Mouse (Mus musculus): ENCODE data around the gene Rtbdn.

DNA sequence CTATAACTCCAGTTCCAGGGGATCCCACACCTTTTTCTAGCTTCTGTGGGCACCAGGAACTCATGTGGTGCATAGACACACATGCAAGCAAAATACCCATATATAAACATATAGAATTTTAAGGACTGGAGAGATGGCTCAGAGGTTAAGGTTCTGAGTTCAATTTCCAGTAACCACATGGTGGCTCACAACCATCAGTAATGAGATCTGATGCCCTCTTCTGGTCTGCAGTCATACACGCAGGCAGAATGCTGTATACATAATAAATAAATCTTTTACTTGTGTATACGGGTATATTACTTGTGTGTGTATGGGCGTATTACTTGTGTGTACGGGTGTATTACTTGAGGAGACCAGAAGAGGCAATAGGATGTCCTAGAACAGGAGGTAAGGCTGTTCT, 17.2 kb downstream of the Rtbdn start:
- TF ChIP-seq CTCF (conservative IDR thresholded peaks at IDR 0.05; ENCODE audit: low read length), result no peak
- no peak for TF ChIP-seq NANOG (IDR thresholded peaks at IDR 0.05; ENCODE audit: borderline replicate concordance, low read length)
- no peak for TF ChIP-seq POU5F1 (IDR thresholded peaks at IDR 0.05; ENCODE audit: borderline replicate concordance, low read length)
